Mouse (Mus musculus) mouse trophoblast stem cell (cell line): Measurements from ENCODE around the gene Adora1.

Experiments
- in situ Hi-C, 2 experiments: fragments of 300-500 bp; cut with MseI, MboI; formaldehyde crosslinking; loops; 2 replicates in 1 of 2; 3 replicates in 1 of 2; pipeline ENCODE4 v1.15.1; 2025

Gene Adora1

DNA sequence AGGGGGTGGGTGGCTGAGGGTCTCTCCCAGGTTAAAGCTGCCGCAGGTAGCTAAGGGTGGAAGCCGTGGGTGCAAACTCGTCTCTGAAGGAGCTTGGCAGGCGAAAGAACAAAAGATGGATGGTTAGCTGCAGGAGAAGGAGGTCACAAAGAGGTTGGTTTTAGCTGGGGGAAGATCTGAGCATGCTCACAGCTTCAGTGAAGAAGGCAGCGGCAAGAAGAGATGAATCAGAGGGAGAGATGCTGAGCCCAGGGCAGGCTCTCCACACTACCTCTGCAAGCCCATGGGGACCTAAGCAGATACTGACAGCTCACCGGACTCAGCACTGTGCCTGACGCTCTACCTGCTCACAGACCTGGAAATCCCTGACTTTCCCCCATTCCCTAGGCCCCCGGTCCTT is 6.1 kb upstream of the Adora1 start:
- in situ Hi-C loops = loop anchor here in 1 of 2 experiments (5.0 kb wide), 1 partner anchor 89 kb away; no protein-coding TSS in a partner anchor

- in situ Hi-C loops = loop anchor here in 1 of 2 experiments (5.0 kb wide), 1 partner anchor 88 kb away; no protein-coding TSS in a partner anchor
Observed at GRCm38 (mm10) chr1:134240701-134241100, 5.5 kb upstream of the Adora1 start.

DNA sequence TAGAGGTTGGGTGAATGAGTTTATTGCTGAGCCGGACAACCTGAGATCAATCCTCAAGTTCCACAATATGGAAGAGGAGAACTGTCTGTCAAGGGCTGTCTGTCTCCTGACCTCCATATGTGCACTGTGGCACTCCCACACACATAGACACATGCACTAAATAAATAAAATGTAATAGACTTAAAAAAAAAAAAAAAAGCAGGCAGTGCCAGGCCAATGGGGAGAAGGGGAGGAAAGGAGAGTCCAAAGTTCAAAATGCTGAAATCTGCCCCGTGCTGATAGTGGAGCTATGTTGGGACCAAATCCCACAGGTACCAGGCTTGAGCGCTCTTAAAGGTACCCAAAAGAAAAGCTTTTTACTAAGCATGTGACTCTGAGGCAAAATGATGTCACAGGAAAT is 2.2 kb upstream of the Adora1 start:
- in situ Hi-C loops = no loop called here

DNA sequence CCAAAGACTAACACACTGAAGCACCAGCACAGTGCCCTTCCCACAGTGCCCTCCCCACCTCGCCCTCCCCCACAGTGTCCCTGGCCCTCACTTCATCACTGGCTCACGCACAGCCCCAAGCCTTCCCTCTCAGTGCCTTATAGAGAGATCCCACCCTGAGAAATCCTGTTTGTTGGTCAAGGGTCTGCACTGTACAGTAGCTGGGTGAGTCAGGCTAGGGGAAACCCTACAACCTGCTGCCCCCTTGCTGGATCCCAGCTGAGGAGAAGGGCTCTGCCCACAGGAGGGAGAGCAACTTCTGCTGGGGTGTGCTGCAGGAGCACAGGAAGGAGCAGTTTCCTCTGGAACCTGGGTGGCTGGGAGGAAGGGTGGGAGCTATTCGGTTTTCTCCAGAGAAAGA is 911 bp upstream of the Adora1 start:
- in situ Hi-C loops = no loop called here

GRCm38 (mm10) chr1:134234455-134235390 is 508 bp downstream of the Adora1 start:
- in situ Hi-C loops = no loop called here

DNA sequence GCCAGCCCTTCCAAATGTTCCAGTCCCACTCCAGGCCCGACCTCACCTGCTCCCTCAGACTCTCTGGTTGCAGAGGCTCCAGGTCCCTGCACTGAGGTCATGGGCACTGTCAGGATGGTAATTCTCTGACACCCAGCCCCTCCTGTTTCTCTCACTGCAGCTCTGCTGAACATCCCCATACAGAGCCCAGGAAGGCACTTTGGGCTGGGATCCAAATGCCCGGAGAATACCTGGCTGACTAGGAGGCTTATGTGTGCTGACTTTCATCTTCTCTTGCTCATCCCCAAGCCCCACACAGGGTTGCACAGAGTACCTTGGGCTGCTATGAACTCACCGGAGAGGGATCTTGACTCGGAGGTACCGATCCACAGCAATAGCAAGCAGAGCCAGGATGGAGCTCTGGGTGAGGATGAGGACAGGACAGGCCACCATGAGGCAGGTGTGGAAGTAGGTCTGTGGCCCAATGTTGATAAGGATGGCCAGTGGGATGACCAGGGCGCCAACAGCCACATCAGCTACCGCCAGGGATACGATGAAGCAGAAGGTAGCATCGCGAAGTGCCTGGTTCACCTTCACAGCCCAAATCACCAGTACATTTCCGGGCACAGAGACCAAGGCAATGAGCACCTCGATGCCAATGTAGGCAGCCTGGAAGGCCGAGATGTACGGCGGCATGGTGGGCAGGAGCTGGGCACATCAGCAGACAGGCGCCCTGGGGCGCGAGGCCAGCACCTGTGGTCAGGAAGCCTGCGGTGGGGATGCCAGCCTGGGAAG is 1.4 kb downstream of the Adora1 start:
- in situ Hi-C loops = no loop called here

DNA sequence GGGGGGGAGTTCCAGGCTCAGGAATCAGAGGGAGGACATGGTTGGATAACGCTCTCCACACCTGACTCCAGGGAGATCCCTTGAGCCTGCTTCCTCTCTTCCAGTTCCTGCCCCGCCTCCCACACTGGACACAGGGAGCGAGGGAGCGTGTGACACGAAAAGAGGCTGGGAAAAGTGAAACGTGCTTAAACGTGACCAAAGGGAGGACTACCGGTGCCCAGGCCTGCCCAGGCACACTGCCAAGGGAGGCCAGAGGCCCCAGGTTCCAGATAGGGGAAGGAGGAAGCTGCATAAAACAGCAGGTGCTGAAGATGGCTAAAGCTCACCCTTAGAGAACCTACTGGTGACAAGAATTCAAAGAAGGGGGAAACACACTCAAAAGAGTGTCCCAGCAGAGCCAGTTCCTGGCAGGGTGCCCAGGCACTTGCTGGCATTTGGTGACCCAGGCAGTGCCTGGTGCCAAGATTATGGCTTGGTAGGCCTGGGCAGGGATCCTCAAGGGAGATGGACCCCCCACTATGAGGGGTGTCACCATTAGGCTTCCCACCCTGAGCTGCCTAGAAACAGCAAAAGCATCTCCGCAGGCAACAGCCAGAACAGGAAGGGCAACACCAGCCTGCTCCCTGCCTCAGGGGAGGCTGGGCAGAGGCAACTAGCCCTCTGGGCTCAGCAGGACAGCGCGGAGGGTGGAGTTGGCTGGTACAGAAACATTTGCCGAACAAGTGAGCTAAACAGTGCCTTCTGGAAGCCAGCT is 2.3 kb downstream of the Adora1 start:
- in situ Hi-C loops = no loop called here

DNA sequence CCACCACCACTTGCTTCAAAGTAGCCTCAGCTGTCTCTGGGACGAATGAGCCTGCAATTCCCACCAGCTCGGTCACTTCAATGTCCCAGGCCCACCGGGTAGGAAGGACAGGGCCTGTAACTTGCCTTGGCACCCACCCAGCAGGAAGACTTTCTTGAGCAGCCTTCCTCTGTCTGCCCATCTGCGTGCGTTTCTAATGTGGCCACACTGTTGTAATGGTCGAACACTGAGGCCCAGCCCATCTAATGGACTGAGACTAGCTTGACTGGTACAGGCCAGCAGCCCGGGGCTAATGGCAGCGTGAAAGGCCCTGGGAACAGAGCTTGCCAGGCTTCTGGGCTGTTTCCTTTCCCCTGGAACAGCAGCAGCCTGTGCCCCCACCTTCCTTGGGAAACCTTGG is 2.9 kb downstream of the Adora1 start:
- in situ Hi-C loops = no loop called here

- in situ Hi-C loops = no loop called here
Observed at GRCm38 (mm10) chr1:134231681-134232080, 3.5 kb downstream of the Adora1 start.

GRCm38 (mm10) chr1:134231270-134231669 is 4.0 kb downstream of the Adora1 start:
- in situ Hi-C loops = no loop called here

GRCm38 (mm10) chr1:134230638-134231228 is 4.5 kb downstream of the Adora1 start:
- in situ Hi-C loops = no loop called here

DNA sequence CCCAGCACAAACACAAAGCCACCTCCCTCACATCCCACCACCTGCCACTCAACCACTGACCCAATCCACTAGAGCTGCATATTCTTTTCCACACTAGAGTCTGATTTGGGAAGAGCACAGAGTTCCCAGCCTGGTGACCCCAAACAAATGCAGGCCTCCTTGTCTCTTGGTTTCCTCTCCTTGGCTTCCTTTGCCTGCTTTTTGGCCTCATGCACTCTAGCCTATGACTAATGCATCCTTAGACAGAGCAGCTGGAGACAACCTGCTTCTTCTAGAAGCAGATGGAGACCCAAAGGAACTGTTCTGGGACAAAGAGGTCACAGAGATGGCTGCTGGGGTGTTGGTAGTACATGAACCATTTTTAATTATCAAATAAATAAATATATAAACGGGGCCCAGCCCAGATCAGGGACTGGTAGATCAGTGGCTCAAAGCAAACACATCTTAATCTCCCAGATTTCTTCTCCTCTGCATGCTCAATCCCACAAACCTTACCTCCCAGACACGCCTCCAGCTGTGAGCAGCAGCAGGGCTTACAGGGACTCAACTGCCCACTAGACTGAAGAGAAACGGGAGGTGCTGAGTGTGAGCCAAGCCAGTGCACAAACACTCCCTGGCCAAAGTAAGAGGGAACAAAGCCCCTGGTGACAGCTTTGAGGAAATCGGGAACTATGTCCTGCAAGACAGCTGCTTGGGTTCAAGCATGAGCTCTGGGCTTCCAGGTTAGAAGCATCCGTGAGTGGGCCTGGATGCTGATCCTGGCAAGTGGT is 5.2 kb downstream of the Adora1 start:
- in situ Hi-C loops = no loop called here

GRCm38 (mm10) chr1:134226739-134227138 is 8.5 kb downstream of the Adora1 start:
- in situ Hi-C loops = no loop called here

GRCm38 (mm10) chr1:134225375-134225774 is 9.9 kb downstream of the Adora1 start:
- in situ Hi-C loops = no loop called here

GRCm38 (mm10) chr1:134224649-134225227 is 10.5 kb downstream of the Adora1 start:
- in situ Hi-C loops = no loop called here

GRCm38 (mm10) chr1:134222122-134223055 is 12.8 kb downstream of the Adora1 start:
- in situ Hi-C loops = no loop called here

DNA sequence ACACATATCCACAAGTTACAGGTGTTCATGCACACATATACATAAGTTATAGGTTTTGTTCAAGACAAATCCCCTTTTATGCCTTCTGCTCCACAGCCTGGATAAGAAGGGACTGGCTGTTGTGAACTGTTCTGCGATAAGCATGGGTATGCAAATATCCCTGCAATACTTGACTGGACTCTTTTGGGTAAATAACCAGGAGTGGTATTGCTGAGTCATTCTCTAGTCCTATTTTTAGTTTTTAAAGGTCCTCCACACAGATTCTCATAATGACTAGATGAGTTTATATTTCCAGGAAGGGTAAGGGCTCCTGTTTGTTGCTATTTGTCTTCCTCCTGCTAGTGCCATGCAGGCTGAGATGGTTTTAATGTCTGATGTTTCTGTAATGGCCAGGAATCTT is 14.1 kb downstream of the Adora1 start:
- in situ Hi-C loops = no loop called here

DNA sequence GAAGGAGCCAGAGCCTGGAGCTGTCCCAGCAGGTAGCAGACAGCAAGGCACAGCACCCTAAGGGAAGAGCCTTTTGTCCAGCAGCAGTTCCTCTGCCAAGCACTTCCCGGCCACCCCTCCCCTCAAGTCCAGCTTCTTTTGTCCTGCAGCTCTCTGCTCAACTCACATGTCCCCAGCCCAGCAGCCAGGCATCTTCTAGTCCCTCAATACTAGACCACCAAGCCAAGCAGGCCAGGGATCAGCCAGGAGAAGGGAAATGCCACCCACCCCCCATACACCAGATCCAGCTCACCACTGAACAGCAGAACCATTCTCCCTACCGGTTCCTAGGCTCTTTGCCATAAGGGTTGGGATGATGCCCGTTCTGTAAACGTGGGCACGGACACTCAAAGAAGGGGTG is 15.6 kb downstream of the Adora1 start:
- in situ Hi-C loops = no loop called here

DNA sequence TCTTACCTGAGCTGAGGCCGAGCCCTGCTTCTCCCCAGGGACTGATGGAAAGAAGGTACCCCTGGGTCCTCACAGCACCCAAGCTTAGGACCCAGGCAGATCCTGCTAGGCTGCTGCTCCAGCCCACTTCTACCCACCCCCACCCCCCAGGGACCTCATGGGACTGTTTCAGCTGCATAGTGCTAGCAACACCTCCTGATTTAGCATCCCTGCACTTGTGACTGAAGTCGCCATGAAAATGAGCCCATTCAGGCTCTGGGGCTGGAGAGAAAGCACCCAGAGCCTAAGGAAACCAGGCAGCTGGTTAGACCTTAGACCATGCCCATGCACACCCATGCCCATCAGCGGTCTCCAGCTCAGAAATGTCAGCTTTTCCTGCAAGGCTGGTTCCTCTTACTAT is 17.3 kb downstream of the Adora1 start:
- in situ Hi-C loops = no loop called here
